In genomic region chr3:101806941-101807340, GRCm38 (mm10) we compare ENCODE assay signal across 10 mouse cellular contexts. TPM values are rescaled to one million over a fixed set of nuclear protein-coding genes. Genes with fewer than 3 reads are reported as not detected.
DNase-seq lines count a peak whose midpoint lies in the region; ATAC-seq and TF ChIP-seq lines count a peak whose summit lies in the region.
"Had no signal": no experiment of that assay in that cellular context is flagged by ENCODE, and none has a peak within 500 bp of the region (broad histone marks: within the 10 kb centered on the region; RNA-seq: fewer than 3 reads in every experiment).

No protein-coding gene starts in this region.

- intact Hi-C loops in gastrocnemius, adult 2 months (cut with DNase I), result loop anchor here (1.0 to 5.0 kb wide), 4 partner anchors 100 to 312 kb away; partner anchors contain the start of gene Atp1a1

- 0 out of 2 replicates have a peak overlapping the region, but pooled peaks have one; percentile 15 for H3K4me2 ChIP-seq in heart, embryonic 16.5 days (ENCODE audit: low read depth, low read length)
- H3K4me2 ChIP-seq in heart, embryonic 12.5 days, result no peak overlapping the region

- peak overlapping the region; percentile 25; the same call in 1 of the 2 replicates for H3K27ac ChIP-seq in heart, embryonic 16.5 days (ENCODE audit: low read length)
- no peak overlapping the region for H3K27ac ChIP-seq in heart, embryonic 12.5 days (ENCODE audit: poor library complexity, severe bottlenecking)
- no peak overlapping the region for H3K27ac ChIP-seq in gastrocnemius, adult 2 months
- H3K27ac ChIP-seq: stomach, embryonic 15.5 days had no signal

- peak; percentile 42 for DNase-seq in brain, embryonic 18.5 days (ENCODE audit: low read depth, low spot score)
- peak; percentile 65 to 71 for DNase-seq in cerebellum, postnatal 25 days
- peak; percentile 19 for DNase-seq in lung, postnatal 14 days
- DNase-seq in spleen, postnatal 10 days (ENCODE audit: low spot score in 2 of 2), result no peak
- DNase-seq in gastrocnemius, adult 2 months, result no peak

- H3K4me3 ChIP-seq in heart, embryonic 16.5 days (ENCODE audit: low read length), result no peak overlapping the region
- no peak overlapping the region for H3K4me3 ChIP-seq in heart, embryonic 12.5 days
- no peak overlapping the region for H3K4me3 ChIP-seq in gastrocnemius, adult 2 months
- H3K4me3 ChIP-seq: stomach, embryonic 15.5 days had no signal

- no peaks in the 10 kb centered on the region for H3K27me3 ChIP-seq in heart, embryonic 16.5 days (ENCODE audit: control insufficient read depth, insufficient read depth, low read length)
- no peaks in the 10 kb centered on the region for H3K27me3 ChIP-seq in heart, embryonic 12.5 days (replicated peaks)
- H3K27me3 ChIP-seq: stomach, embryonic 15.5 days had no signal

- H3K9me3 ChIP-seq in heart, embryonic 16.5 days (replicated peaks; ENCODE audit: control insufficient read depth, low read length), result no peaks in the 10 kb centered on the region
- no peaks in the 10 kb centered on the region for H3K9me3 ChIP-seq in heart, embryonic 12.5 days (replicated peaks)
- H3K9me3 ChIP-seq: stomach, embryonic 15.5 days had no signal

- H3K36me3 ChIP-seq in heart, embryonic 16.5 days (ENCODE audit: control insufficient read depth, insufficient read depth), result no peaks in the 10 kb centered on the region
- no peaks in the 10 kb centered on the region for H3K36me3 ChIP-seq in heart, embryonic 12.5 days
- H3K36me3 ChIP-seq: stomach, embryonic 15.5 days had no signal

- TF ChIP-seq CTCF in gastrocnemius, adult 2 months (IDR thresholded peaks at IDR 0.05), result no peak

- peaks cover 46% of the 10 kb centered on the region for H3K4me1 ChIP-seq in heart, embryonic 16.5 days (ENCODE audit: control insufficient read depth, insufficient read depth, low read length)
- peaks cover 59% of the 10 kb centered on the region for H3K4me1 ChIP-seq in heart, embryonic 12.5 days (replicated peaks)

- no peak for ATAC-seq in heart, embryonic 16.5 days (replicated peaks; ENCODE audit: extremely low read depth, insufficient read depth, low FRiP score)
- ATAC-seq in heart, embryonic 12.5 days (ENCODE audit: insufficient number of reproducible peaks, low FRiP score), result no peak
- no peak for ATAC-seq in megakaryocyte progenitor cell, adult 5-6 weeks (replicated peaks; ENCODE audit: poor library complexity)

- H3K9ac ChIP-seq in heart, embryonic 16.5 days (ENCODE audit: low read length), result peak overlapping the region; percentile 50
- no peak overlapping the region for H3K9ac ChIP-seq in heart, embryonic 12.5 days
- H3K9ac ChIP-seq: stomach, embryonic 15.5 days had no signal

- 46% methylated on average over 4 of the region's 4 CpGs for WGBS in heart, embryonic 16.5 days
- WGBS in heart, embryonic 12.5 days, result 50% methylated on average over 4 of the region's 4 CpGs

RNA-seq across cellular contexts. Expression of gene Mab21l3, which starts 41.8 kb away (rescaled TPM):
- 0.29 and 0.38 TPM in 2 replicates for polyA plus RNA-seq in heart, embryonic 16.5 days (2015; fragmentation: Nextera tagmentation; extraction: Ambion mirVana)
- polyA plus RNA-seq in heart, embryonic 12.5 days (2016; fragmentation: Nextera tagmentation; extraction: Ambion mirVana), result 0.32 and 0.62 TPM in 2 replicates
- total RNA-seq in gastrocnemius, adult 2 months (2021), result not detected
- not detected in 2 replicates for total RNA-seq in megakaryocyte progenitor cell, adult 5-6 weeks (2015)
- total RNA-seq in megakaryocyte progenitor cell, adult 5-6 weeks (2017), result not detected in 2 replicates
- total RNA-seq: gastrocnemius, adult 18-20 months had no signal

Comparison
In these comparisons a context has a peak if more than half of its experiments do, and no peak if none do; other contexts are left out.
1. DNase-seq: peak in brain, embryonic 18.5 days (single experiment), cerebellum, postnatal 25 days (2 of 2) and lung, postnatal 14 days (single experiment); none in spleen, postnatal 10 days (0 of 2) and gastrocnemius, adult 2 months (single experiment).